In genomic region chr5:134678827-134679546, GRCm38 (mm10) we compare ENCODE assay signal across 9 mouse cellular contexts. TPM values are rescaled to one million over a fixed set of nuclear protein-coding genes. Genes with fewer than 3 reads are reported as not detected.
DNase-seq lines count a peak whose midpoint lies in the region; ATAC-seq and TF ChIP-seq lines count a peak whose summit lies in the region.
"Had no signal": no experiment of that assay in that cellular context is flagged by ENCODE, and none has a peak within 500 bp of the region (broad histone marks: within the 10 kb centered on the region; RNA-seq: fewer than 3 reads in every experiment).

No protein-coding gene starts in this region.

- no peak for TF ChIP-seq EP300 in stomach, postnatal 0 days (optimal IDR thresholded peaks at IDR 0.05)

- no peaks in the 10 kb centered on the region for H3K27me3 ChIP-seq in neural tube, embryonic 13.5 days
- no peaks in the 10 kb centered on the region for H3K27me3 ChIP-seq in neural tube, embryonic 15.5 days (replicated peaks)
- no peaks in the 10 kb centered on the region for H3K27me3 ChIP-seq in stomach, postnatal 0 days (ENCODE audit: control insufficient read depth, insufficient read depth, low read length)
- no peaks in the 10 kb centered on the region for H3K27me3 ChIP-seq in hindbrain, embryonic 11.5 days (ENCODE audit: control insufficient read depth, insufficient read depth, low read length)
- H3K27me3 ChIP-seq: hindbrain, embryonic 15.5 days had no signal

- no peak for ATAC-seq in neural tube, embryonic 13.5 days (ENCODE audit: low read depth)
- no peak for ATAC-seq in neural tube, embryonic 15.5 days (ENCODE audit: low FRiP score)
- peak; percentile 16; the same call in 1 of the 2 replicates for ATAC-seq in stomach, postnatal 0 days (ENCODE audit: low FRiP score, low TSS enrichment)
- ATAC-seq in hindbrain, embryonic 11.5 days (ENCODE audit: low FRiP score), result no peak

- WGBS in neural tube, embryonic 13.5 days, result 59% methylated on average over 8 of the region's 8 CpGs
- WGBS in neural tube, embryonic 15.5 days, result 65% methylated on average over 8 of the region's 8 CpGs
- 60% methylated on average over 8 of the region's 8 CpGs for WGBS in stomach, postnatal 0 days
- 71% methylated on average over 8 of the region's 8 CpGs for WGBS in hindbrain, embryonic 11.5 days

- no peak overlapping the region for H3K27ac ChIP-seq in neural tube, embryonic 13.5 days (replicated peaks)
- no peak overlapping the region for H3K27ac ChIP-seq in neural tube, embryonic 15.5 days (replicated peaks)
- H3K27ac ChIP-seq in stomach, postnatal 0 days (replicated peaks), result peak overlapping the region; percentile 53
- no peak overlapping the region for H3K27ac ChIP-seq in hindbrain, embryonic 11.5 days (ENCODE audit: low read depth, low read length)
- H3K27ac ChIP-seq: hindbrain, embryonic 15.5 days had no signal

- no peak for TF ChIP-seq CTCF in stomach, postnatal 0 days (IDR thresholded peaks at IDR 0.05; ENCODE audit: low read depth)

- H3K4me2 ChIP-seq in neural tube, embryonic 13.5 days, result no peak overlapping the region
- H3K4me2 ChIP-seq in neural tube, embryonic 15.5 days, result no peak overlapping the region
- H3K4me2 ChIP-seq in stomach, postnatal 0 days (replicated peaks; ENCODE audit: low read depth), result no peak overlapping the region
- no peak overlapping the region for H3K4me2 ChIP-seq in hindbrain, embryonic 11.5 days (replicated peaks; ENCODE audit: low read depth, low read length)
- H3K4me2 ChIP-seq: hindbrain, embryonic 15.5 days had no signal

- peaks cover 59% of the 10 kb centered on the region for H3K4me1 ChIP-seq in neural tube, embryonic 13.5 days (replicated peaks)
- peaks cover 43% of the 10 kb centered on the region for H3K4me1 ChIP-seq in neural tube, embryonic 15.5 days
- H3K4me1 ChIP-seq in stomach, postnatal 0 days (replicated peaks; ENCODE audit: control insufficient read depth, insufficient read depth), result peaks cover 15% of the 10 kb centered on the region
- H3K4me1 ChIP-seq in hindbrain, embryonic 11.5 days (replicated peaks; ENCODE audit: control insufficient read depth, insufficient read depth, low read length), result peaks cover 14% of the 10 kb centered on the region

- no peaks in the 10 kb centered on the region for H3K9me3 ChIP-seq in neural tube, embryonic 13.5 days
- no peaks in the 10 kb centered on the region for H3K9me3 ChIP-seq in neural tube, embryonic 15.5 days (replicated peaks)
- no peaks in the 10 kb centered on the region for H3K9me3 ChIP-seq in stomach, postnatal 0 days (ENCODE audit: control insufficient read depth, low read length)
- no peaks in the 10 kb centered on the region for H3K9me3 ChIP-seq in hindbrain, embryonic 11.5 days (ENCODE audit: control insufficient read depth, low read length)
- H3K9me3 ChIP-seq: hindbrain, embryonic 15.5 days had no signal

- peak overlapping the region; percentile 34; the same call in 1 of the 2 replicates for H3K9ac ChIP-seq in neural tube, embryonic 13.5 days
- no peak overlapping the region for H3K9ac ChIP-seq in neural tube, embryonic 15.5 days (replicated peaks)
- peak overlapping the region; percentile 8; the same call in 1 of the 2 replicates for H3K9ac ChIP-seq in stomach, postnatal 0 days (ENCODE audit: low read length)
- no peak overlapping the region for H3K9ac ChIP-seq in hindbrain, embryonic 11.5 days (ENCODE audit: low read depth, low read length)
- H3K9ac ChIP-seq: hindbrain, embryonic 15.5 days had no signal

- H3K36me3 ChIP-seq in neural tube, embryonic 13.5 days, result peaks cover 46% of the 10 kb centered on the region
- peaks cover 12% of the 10 kb centered on the region for H3K36me3 ChIP-seq in neural tube, embryonic 15.5 days
- H3K36me3 ChIP-seq in stomach, postnatal 0 days (ENCODE audit: control insufficient read depth, insufficient read depth, low read length), result no peaks in the 10 kb centered on the region
- H3K36me3 ChIP-seq in hindbrain, embryonic 11.5 days (ENCODE audit: control insufficient read depth, insufficient read depth, low read length), result no peaks in the 10 kb centered on the region

- DNase-seq in adrenal gland, adult (ENCODE audit: inconsistent age in 2 of 2, low spot score in 1 of 2), result peak; percentile 26 to 48
- DNase-seq in adrenal gland, adult 18-20 months (ENCODE audit: low spot score in 2 of 2), result no peak
- DNase-seq in kidney, postnatal 25 days, result peak; percentile 30 to 69
- DNase-seq in stomach, postnatal 0 days (ENCODE audit: low spot score), result peak; percentile 60
- no peak for DNase-seq in testis, postnatal 14 days (ENCODE audit: low spot score)
- no peak for DNase-seq in hindbrain, embryonic 11.5 days (ENCODE audit: low spot score)

- H3K4me3 ChIP-seq in neural tube, embryonic 13.5 days, result no peak overlapping the region
- H3K4me3 ChIP-seq in neural tube, embryonic 15.5 days (replicated peaks), result no peak overlapping the region
- no peak overlapping the region for H3K4me3 ChIP-seq in stomach, postnatal 0 days (ENCODE audit: low read depth, low read length)
- H3K4me3 ChIP-seq in hindbrain, embryonic 11.5 days (ENCODE audit: low read depth, low read length), result no peak overlapping the region
- H3K4me3 ChIP-seq: hindbrain, embryonic 15.5 days had no signal

RNA-seq across cellular contexts. Expression of gene Limk1, which starts 9.4 kb away (rescaled TPM):
- total RNA-seq in adrenal gland, adult 18-20 months (2021), result 10 to 100 TPM; 20.2 to 21.9 TPM
- polyA plus RNA-seq in neural tube, embryonic 13.5 days (2015; fragmentation: Nextera tagmentation; extraction: Ambion mirVana), result 20.3 and 21.3 TPM in 2 replicates
- polyA plus RNA-seq in neural tube, embryonic 15.5 days (2015; fragmentation: Nextera tagmentation; extraction: Ambion mirVana), result 22.7 and 27.1 TPM in 2 replicates
- 1.9 and 2.2 TPM in 2 replicates for polyA plus RNA-seq in stomach, postnatal 0 days (2015; fragmentation: Nextera tagmentation; extraction: Ambion mirVana)
- 12.4 and 14.7 TPM in 2 replicates for polyA plus RNA-seq in hindbrain, embryonic 11.5 days (2014; fragmentation: Nextera tagmentation; extraction: Ambion mirVana)

RNA-seq across cellular contexts. Expression of gene Eif4h, which starts 39.7 kb away (rescaled TPM):
- total RNA-seq in adrenal gland, adult 18-20 months (2021), result 100 to 1,000 TPM; 266 to 273 TPM
- 338 and 355 TPM in 2 replicates for polyA plus RNA-seq in neural tube, embryonic 13.5 days (2015; fragmentation: Nextera tagmentation; extraction: Ambion mirVana)
- polyA plus RNA-seq in neural tube, embryonic 15.5 days (2015; fragmentation: Nextera tagmentation; extraction: Ambion mirVana), result 317 and 361 TPM in 2 replicates
- polyA plus RNA-seq in stomach, postnatal 0 days (2015; fragmentation: Nextera tagmentation; extraction: Ambion mirVana), result 238 and 242 TPM in 2 replicates
- polyA plus RNA-seq in hindbrain, embryonic 11.5 days (2014; fragmentation: Nextera tagmentation; extraction: Ambion mirVana), result 434 and 445 TPM in 2 replicates

Comparison
In these comparisons a context has a peak if more than half of its experiments do, and no peak if none do; other contexts are left out.
1. DNase-seq: peak in adrenal gland, adult (2 of 2), kidney, postnatal 25 days (2 of 2) and stomach, postnatal 0 days (single experiment); none in adrenal gland, adult 18-20 months (0 of 2), testis, postnatal 14 days (single experiment) and hindbrain, embryonic 11.5 days (single experiment).
2. H3K9ac ChIP-seq: peak in neural tube, embryonic 13.5 days (single experiment) and stomach, postnatal 0 days (single experiment); none in neural tube, embryonic 15.5 days (single experiment) and hindbrain, embryonic 11.5 days (single experiment).